Mouse (Mus musculus) E14TG2a.4 (cell line): ENCODE data around the gene Filip1l.

Experiments used
- H3K27me3 ChIP-seq: 2 replicates; pipeline ENCODE4 v1.6.1; 2014; ENCODE audit warnings: low read length, control low read depth; ENCODE audit not compliant: insufficient read depth
- H3K36me3 ChIP-seq: 2 replicates; pipeline ENCODE4 v1.6.1; 2014; ENCODE audit warnings: low read length, control low read depth; ENCODE audit not compliant: insufficient read depth
- H3K4me1 ChIP-seq: replicated peaks from 2 replicates; pipeline ENCODE4 v1.6.1; 2014; ENCODE audit warnings: low read depth, low read length, control low read depth
- H3K4me3 ChIP-seq: replicated peaks from 2 replicates; pipeline ENCODE4 v1.5.1; 2014; ENCODE audit warnings: mild to moderate bottlenecking, low read length
- H3K9me3 ChIP-seq: 2 replicates; pipeline ENCODE4 v1.6.1; 2014; ENCODE audit warnings: low read length, control low read depth
- CTCF ChIP-seq: conservative IDR thresholded peaks from 2 replicates; pipeline ENCODE4 v1.5.1; 2014; ENCODE audit warnings: low read length
- NANOG ChIP-seq: IDR thresholded peaks from 2 replicates; pipeline ENCODE4 v1.6.1; 2014; ENCODE audit warnings: borderline replicate concordance, low read length, mixed read lengths
- POU5F1 ChIP-seq: IDR thresholded peaks from 2 replicates; pipeline ENCODE4 v1.6.1; 2014; ENCODE audit warnings: low read length, borderline replicate concordance

Filip1l gene

GRCm38 (mm10) chr16:57419332-57419731, 66.4 kb downstream of the Filip1l start:
- Histone ChIP-seq H3K27me3 (no peaks in the 10 kb centered on the region), H3K9me3 (no peaks in the 10 kb centered on the region; the same call in 1 of the 2 replicates), H3K36me3 (no peaks in the 10 kb centered on the region), H3K4me3 (no peak overlapping the region), H3K4me1 (peaks cover 18% of the 10 kb centered on the region)
- TF ChIP-seq POU5F1, result no peak
- no peak for TF ChIP-seq CTCF
- TF ChIP-seq NANOG, result no peak

- peaks cover 18% of the 10 kb centered on the region for H3K4me1 ChIP-seq
- TF ChIP-seq POU5F1 (no peak), CTCF (no peak), NANOG (no peak)
- no peak overlapping the region for H3K4me3 ChIP-seq
- H3K9me3 ChIP-seq, result no peaks in the 10 kb centered on the region; the same call in 1 of the 2 replicates
- H3K36me3 ChIP-seq, result no peaks in the 10 kb centered on the region
- H3K27me3 ChIP-seq, result no peaks in the 10 kb centered on the region
Observed at GRCm38 (mm10) chr16:57419881-57420280, 67.0 kb downstream of the Filip1l start.

- no peak for TF ChIP-seq POU5F1
- no peak for TF ChIP-seq CTCF
- TF ChIP-seq NANOG, result no peak
- Histone ChIP-seq H3K9me3 (no peaks in the 10 kb centered on the region), H3K36me3 (no peaks in the 10 kb centered on the region), H3K27me3 (no peaks in the 10 kb centered on the region), H3K4me3 (no peak overlapping the region), H3K4me1 (peaks cover 18% of the 10 kb centered on the region)
Observed at GRCm38 (mm10) chr16:57420773-57421556, 68.1 kb downstream of the Filip1l start.

- TF ChIP-seq NANOG, result no peak
- no peak for TF ChIP-seq POU5F1
- TF ChIP-seq CTCF, result no peak
- no peak overlapping the region for H3K4me3 ChIP-seq
- H3K27me3 ChIP-seq, result no peaks in the 10 kb centered on the region
- H3K9me3 ChIP-seq, result no peaks in the 10 kb centered on the region
- peaks cover 15% of the 10 kb centered on the region for H3K4me1 ChIP-seq
- no peaks in the 10 kb centered on the region for H3K36me3 ChIP-seq
Observed at GRCm38 (mm10) chr16:57421680-57422417, 69.0 kb downstream of the Filip1l start.

GRCm38 (mm10) chr16:57423001-57423800, 70.3 kb downstream of the Filip1l start:
- Histone ChIP-seq H3K27me3 (no peaks in the 10 kb centered on the region), H3K36me3 (no peaks in the 10 kb centered on the region), H3K4me3 (no peak overlapping the region), H3K4me1 (peaks cover 11% of the 10 kb centered on the region), H3K9me3 (no peaks in the 10 kb centered on the region)
- TF ChIP-seq NANOG, result no peak
- no peak for TF ChIP-seq CTCF
- TF ChIP-seq POU5F1, result no peak

- Histone ChIP-seq H3K36me3 (no peaks in the 10 kb centered on the region), H3K27me3 (no peaks in the 10 kb centered on the region), H3K4me3 (no peak overlapping the region), H3K9me3 (no peaks in the 10 kb centered on the region), H3K4me1 (peaks cover 9% of the 10 kb centered on the region)
- TF ChIP-seq POU5F1, result no peak
- TF ChIP-seq NANOG, result no peak
- no peak for TF ChIP-seq CTCF
Observed at GRCm38 (mm10) chr16:57426680-57427079, 73.8 kb downstream of the Filip1l start.

- Histone ChIP-seq H3K27me3 (no peaks in the 10 kb centered on the region), H3K4me3 (no peak overlapping the region), H3K4me1 (peaks cover 7% of the 10 kb centered on the region), H3K36me3 (no peaks in the 10 kb centered on the region), H3K9me3 (no peaks in the 10 kb centered on the region)
- TF ChIP-seq CTCF (no peak), NANOG (no peak), POU5F1 (no peak)
Observed at GRCm38 (mm10) chr16:57427516-57428285, 74.8 kb downstream of the Filip1l start.
